Mouse (Mus musculus): ENCODE data around the gene Xab2.

DNA sequence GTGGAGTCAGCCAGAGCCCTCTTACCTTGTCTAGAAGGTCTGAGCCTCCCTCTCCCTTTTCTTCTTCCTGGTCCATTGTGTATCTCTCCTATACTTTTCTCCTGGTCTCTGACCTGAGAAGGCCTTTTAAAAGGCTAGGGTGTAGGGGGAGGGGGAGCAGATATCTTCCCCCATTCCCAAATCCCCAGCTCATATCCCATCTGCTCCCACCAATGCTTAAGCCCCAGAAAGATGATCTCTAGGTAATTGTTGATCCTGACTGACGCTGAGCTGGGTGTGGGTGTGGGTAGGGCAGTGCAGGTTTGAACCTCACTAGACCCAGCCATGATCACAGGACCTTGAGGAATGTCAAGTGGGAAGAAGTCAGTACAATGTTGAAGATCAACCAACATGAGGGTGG, 4.3 kb upstream of the Xab2 start, which contains the start of gene Pcp2:
- no peak for TF ChIP-seq CTCF (IDR thresholded peaks at IDR 0.05; ENCODE audit: borderline replicate concordance, extremely low read depth, insufficient read depth, insufficient read length)
- no peak for TF ChIP-seq POLR2A (IDR thresholded peaks at IDR 0.05; ENCODE audit: borderline replicate concordance, extremely low read depth, insufficient read depth, insufficient read length, poor library complexity, severe bottlenecking)

Measured in brain, embryonic 14.5 days (tissue).